In genomic region chr10:77119437-77119836, GRCm38 (mm10) we compare ENCODE assay signal across 17 mouse cellular contexts. TPM values are rescaled to one million over a fixed set of nuclear protein-coding genes. Genes with fewer than 3 reads are reported as not detected.
"Had no signal": no experiment of that assay in that cellular context is flagged by ENCODE, and none has a peak within 500 bp of the region (broad histone marks: within the 10 kb centered on the region; RNA-seq: fewer than 3 reads in every experiment).

No protein-coding gene starts in this region.

- H3K36me3 ChIP-seq: limb, embryonic 12.5 days; liver, embryonic 15.5 days; neural tube, embryonic 15.5 days; stomach, embryonic 15.5 days had no signal

- DNase-seq: liver; lung, adult 2 months; lung, postnatal 4 days; midbrain, embryonic 14.5 days; thymus, adult 2 months; thymus, postnatal 25 days had no signal

- H3K27ac ChIP-seq: layer of hippocampus, adult 2 months; limb, embryonic 12.5 days; liver, embryonic 15.5 days; midbrain, embryonic 10.5 days; neural tube, embryonic 15.5 days; stomach, embryonic 15.5 days had no signal

- ATAC-seq: inflammation-experienced regulatory T-cells, adult 6 months; intestine, postnatal 0 days; lung, postnatal 0 days had no signal

- H3K9ac ChIP-seq: limb, embryonic 12.5 days; liver, embryonic 15.5 days; neural tube, embryonic 15.5 days; stomach, embryonic 15.5 days had no signal

- H3K4me3 ChIP-seq: layer of hippocampus, adult 2 months; limb, embryonic 12.5 days; liver, embryonic 15.5 days; midbrain, embryonic 10.5 days; myocyte; neural tube, embryonic 15.5 days; stomach, embryonic 15.5 days had no signal

- H3K4me2 ChIP-seq: limb, embryonic 12.5 days; liver, embryonic 15.5 days; neural tube, embryonic 15.5 days; stomach, embryonic 15.5 days had no signal

- H3K9me3 ChIP-seq: limb, embryonic 12.5 days; liver, embryonic 15.5 days; midbrain, embryonic 10.5 days; neural tube, embryonic 15.5 days; stomach, embryonic 15.5 days had no signal

- H3K27me3 ChIP-seq: limb, embryonic 12.5 days; liver, embryonic 15.5 days; neural tube, embryonic 15.5 days; stomach, embryonic 15.5 days had no signal

RNA-seq across cellular contexts. Expression of gene Col18a1, which starts 46.9 kb away (rescaled TPM):
- total RNA-seq: megakaryocyte, adult 5-6 weeks had no signal
